Mouse (Mus musculus) cerebellum, adult 11-12 months (tissue): ENCODE data around the gene Lin37.

ENCODE experiments used
- DNase-seq: peaks from one replicate; pipeline ENCODE4 v3.0.0; 2022

The Lin37 gene

GRCm38 (mm10) chr7:30586455-30587020, 26.9 kb upstream of the Lin37 start:
- DNase-seq = peak; percentile 59

GRCm38 (mm10) chr7:30585170-30585569, 25.5 kb upstream of the Lin37 start:
- DNase-seq = peak; percentile 44

DNA sequence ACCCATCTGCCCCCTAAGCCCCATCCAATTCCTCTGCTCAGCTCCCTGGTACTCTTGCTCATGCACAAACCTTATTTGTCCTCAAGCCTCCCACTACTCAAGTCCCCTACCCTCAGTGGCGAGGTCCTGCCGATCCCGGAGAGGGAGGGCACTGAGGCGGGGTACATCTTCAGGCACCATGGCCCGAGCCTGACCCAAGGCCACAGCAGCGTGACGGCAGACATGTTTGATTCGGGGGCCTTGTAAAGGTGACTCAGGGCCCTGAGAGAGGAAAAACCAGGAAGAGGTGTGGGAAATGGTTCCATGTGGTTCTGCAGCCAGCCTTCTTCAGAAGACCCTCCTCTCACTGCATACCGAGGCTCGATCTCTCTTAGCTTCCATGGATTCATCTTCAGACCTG, 24.7 kb upstream of the Lin37 start:
- DNase-seq = no peak

- no peak for DNase-seq
Observed at GRCm38 (mm10) chr7:30581547-30581946, 21.9 kb upstream of the Lin37 start.

DNA sequence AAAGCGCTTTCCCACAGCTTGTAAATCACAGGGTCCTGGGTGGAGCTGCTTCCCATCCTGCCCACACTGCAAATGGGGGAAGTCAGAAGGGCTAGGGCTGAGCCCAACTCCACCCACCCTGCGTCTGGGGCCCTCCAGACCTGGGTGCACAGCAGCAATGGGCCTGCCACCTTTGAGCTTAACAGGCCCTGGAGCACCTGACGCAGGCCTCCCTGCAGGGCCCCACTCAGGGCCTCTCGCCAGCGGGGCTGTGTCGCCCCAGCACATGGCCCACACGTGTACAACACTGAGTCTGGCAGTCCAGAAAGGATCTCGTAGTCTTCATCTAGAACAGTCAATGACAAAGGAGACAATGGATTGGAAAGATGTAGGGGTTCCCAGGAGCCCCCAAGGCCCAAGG, 20.3 kb upstream of the Lin37 start:
- DNase-seq = no peak

- DNase-seq = peak; percentile 86
Observed at GRCm38 (mm10) chr7:30572969-30573368, 13.3 kb upstream of the Lin37 start.

- no peak for DNase-seq
Observed at GRCm38 (mm10) chr7:30572389-30572788, 12.8 kb upstream of the Lin37 start.

DNA sequence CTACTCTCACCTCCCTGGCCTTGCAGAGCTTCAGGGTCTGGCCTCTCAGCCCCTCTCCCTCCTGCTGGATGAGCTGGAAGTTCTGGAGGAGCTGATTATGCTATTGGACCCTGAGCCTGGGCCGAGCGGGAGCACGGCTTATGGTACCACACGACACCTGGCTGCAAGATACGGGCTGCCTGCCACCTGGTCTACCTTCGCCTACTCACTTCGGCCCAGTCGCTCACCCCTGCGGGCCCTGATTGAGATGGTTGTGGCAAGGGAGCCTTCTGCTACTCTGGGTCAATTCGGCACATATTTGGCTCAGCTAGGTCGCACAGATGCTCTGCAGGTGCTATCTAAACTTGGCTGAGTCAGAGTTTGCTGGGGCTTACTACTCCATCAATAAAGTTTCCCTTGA, 7.9 kb upstream of the Lin37 start:
- no peak for DNase-seq

- no peak for DNase-seq
Observed at GRCm38 (mm10) chr7:30566033-30566432, 6.4 kb upstream of the Lin37 start.

GRCm38 (mm10) chr7:30564970-30565571, 5.4 kb upstream of the Lin37 start, which contains the start of gene Igflr1:
TSS of gene Igflr1 (plus strand) at chr7:30565427.
- peak; percentile 50 for DNase-seq

DNA sequence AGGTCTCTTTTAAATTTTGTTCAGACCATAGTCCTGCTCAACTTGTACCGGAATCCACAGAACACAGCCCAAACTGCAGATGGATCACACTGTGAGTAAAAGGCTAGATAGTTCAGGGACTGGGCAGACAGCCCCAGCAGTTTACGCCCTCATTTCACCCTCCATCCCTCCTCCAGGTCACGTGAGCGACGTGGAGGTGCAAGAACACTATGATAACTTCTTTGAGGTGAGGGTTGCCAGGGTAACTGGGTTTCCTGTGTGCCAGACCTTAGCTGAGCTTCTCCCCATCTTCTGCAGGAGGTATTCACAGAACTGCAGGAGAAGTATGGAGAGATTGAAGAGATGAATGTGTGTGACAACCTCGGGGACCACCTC, 4.3 kb upstream of the Lin37 start:
- no peak for DNase-seq

- peak; percentile 97 for DNase-seq
Observed at GRCm38 (mm10) chr7:30563117-30563905, 3.7 kb upstream of the Lin37 start, which contains the start of the genes U2af1l4, Gm49396 and Psenen. TSS of gene U2af1l4 (plus strand) at chr7:30563301. TSS of gene Gm49396 (plus strand) at chr7:30563344. TSS of gene Psenen (minus strand) at chr7:30563627.

DNA sequence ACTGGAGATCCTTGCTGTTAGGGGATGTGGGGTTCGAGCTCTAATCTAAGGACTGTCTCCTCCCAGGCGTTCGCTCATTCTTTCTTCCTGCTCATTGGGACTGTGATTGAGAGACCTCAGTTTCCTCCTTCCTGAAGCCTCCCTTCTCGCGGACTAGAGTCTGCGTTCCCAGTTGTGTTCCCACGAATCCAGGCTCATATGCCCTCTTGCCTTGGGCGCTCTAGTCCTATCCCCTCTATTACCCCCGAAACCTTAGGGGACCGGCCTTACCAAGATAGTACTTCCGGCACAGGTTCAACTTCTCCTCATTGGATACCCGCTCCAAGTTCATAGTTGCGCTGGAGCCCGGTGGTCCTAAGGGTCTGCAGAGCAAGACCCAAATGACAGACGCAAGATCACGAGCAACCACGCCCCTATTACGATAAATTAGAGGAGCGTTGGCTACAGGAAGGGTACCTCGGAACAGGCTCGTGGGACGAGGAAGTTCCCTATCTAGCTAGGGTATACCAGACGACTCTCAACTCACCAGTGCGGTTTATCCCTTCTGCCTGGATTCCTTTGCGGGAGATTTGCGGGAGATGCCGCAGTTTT, 3.0 kb upstream of the Lin37 start:
- no peak for DNase-seq

GRCm38 (mm10) chr7:30560296-30560695, 658 bp upstream of the Lin37 start:
- no peak for DNase-seq

- DNase-seq = no peak
Observed at GRCm38 (mm10) chr7:30558656-30559442, 789 bp downstream of the Lin37 start.

GRCm38 (mm10) chr7:30557901-30558514, 1.6 kb downstream of the Lin37 start:
- peak; percentile 51 for DNase-seq

DNA sequence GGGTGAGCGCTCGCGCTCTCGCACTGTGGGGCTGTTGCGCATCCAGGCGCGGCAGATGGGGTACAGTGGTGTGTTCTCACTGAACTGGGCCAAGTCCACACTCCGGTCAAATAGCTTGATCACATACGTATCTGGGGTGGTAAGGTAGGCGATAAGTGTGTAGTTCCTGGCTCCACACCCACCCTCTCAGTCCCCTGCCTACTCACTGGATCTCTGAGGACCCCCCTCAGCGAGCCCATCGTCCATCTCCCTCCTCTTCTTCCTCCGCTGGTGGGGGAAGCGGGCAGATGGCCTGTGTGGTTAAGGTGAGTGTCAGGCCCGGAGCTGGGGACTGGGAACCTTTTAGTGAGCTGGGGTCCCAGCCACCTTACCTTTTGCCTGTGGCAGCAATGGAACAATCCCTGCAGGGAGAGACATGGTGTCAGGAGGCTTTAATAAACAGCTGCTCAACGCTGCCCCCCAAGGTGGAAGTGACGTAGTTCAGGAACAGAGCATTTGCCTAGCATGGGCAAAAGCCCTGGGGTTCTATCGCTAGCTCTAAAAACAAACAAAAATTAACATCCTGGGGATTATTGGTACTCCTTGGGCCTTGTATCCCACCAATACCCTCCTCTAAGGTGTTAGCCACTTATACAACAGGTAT, 2.6 kb downstream of the Lin37 start:
- DNase-seq = peak; percentile 57

DNA sequence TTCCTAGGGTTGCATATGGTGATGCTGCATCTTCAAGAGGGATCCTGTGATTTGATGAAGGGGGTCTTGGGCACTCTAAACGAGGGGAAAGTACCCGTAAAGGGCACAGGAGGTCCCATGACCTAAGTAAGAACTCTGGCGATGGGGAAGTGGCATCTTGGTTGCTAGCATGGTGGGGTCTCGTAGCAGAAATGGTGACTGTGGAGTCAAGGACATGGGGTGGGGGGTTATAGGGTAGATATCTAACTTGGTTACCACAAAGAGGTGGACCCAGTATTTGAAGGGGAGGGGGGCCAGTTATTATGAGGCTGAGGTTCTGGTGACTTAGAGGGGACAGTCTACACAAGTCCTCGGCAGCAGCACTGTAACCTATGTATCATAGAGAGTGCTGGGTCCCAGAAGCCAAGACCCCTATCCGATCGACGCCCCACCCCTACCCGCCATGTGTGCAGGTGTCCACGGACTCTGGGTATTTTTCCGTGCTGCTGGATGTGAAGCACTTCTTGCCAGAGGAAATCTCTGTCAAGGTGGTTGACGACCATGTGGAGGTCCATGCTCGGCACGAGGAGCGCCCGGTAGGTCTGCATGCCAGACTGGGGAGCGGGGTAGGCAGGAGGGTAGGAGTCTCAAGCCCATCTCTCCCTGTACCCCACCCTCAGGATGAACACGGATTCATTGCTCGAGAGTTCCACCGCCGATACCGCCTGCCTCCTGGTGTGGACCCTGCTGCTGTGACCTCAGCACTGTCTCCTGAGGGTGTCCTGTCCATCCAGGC, 5.6 kb downstream of the Lin37 start:
- DNase-seq = peak; percentile 68

GRCm38 (mm10) chr7:30553021-30553589, 6.5 kb downstream of the Lin37 start:
- DNase-seq = peak; percentile 79
